Comparison of ENCODE assay signal across 16 mouse cellular contexts in the genomic region with DNA sequence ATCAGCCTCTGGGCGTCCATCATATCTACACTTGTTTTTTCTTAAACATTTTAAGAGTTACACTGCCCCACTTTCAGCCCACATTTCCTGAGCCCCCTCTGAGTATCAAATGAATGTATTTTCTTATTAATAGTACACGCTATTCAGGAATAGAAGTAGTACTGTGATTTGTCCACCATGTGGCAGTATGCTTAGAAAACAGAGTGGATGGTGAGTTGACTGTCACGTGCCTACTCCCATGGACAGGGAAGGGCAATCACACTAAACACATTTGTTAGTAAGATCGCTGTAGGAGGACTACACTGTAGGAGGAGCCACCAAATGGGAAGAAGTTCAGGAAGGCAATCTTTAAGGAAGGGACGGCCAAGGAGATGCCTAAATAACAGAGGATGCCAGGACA. TPM values are rescaled to one million over a fixed set of nuclear protein-coding genes. Genes with fewer than 3 reads are reported as not detected.
DNase-seq lines count a peak whose midpoint lies in the region; ATAC-seq and TF ChIP-seq lines count a peak whose summit lies in the region.
"Had no signal": no experiment of that assay in that cellular context is flagged by ENCODE, and none has a peak within 500 bp of the region (broad histone marks: within the 10 kb centered on the region; RNA-seq: fewer than 3 reads in every experiment).

No protein-coding gene starts in this region.

- no peak overlapping the region for H3K4me2 ChIP-seq in forebrain, embryonic 14.5 days (ENCODE audit: low read length)
- no peak overlapping the region for H3K4me2 ChIP-seq in liver, embryonic 14.5 days (ENCODE audit: low read depth)
- no peak overlapping the region for H3K4me2 ChIP-seq in midbrain, embryonic 16.5 days (ENCODE audit: low read length)
- H3K4me2 ChIP-seq: forebrain, embryonic 13.5 days; hindbrain, embryonic 15.5 days; midbrain, embryonic 12.5 days; neural tube, embryonic 15.5 days had no signal

- WGBS in forebrain, embryonic 14.5 days, result 44% methylated on average over 5 of the region's 5 CpGs
- WGBS in forebrain, embryonic 10.5 days, result 50% methylated on average over 5 of the region's 5 CpGs
- 27% methylated on average over 5 of the region's 5 CpGs for WGBS in liver, embryonic 14.5 days (ENCODE audit: insufficient replicate concordance)
- WGBS in midbrain, embryonic 16.5 days, result 46% methylated on average over 5 of the region's 5 CpGs

- peak; percentile 24 for TF ChIP-seq CTCF in liver, embryonic 14.5 days (IDR thresholded peaks at IDR 0.05; ENCODE audit: low read depth)

- no peaks in the 10 kb centered on the region for H3K27me3 ChIP-seq in forebrain, embryonic 14.5 days (replicated peaks; ENCODE audit: control insufficient read depth, insufficient read depth, low read length)
- H3K27me3 ChIP-seq in forebrain, embryonic 10.5 days (ENCODE audit: poor library complexity, severe bottlenecking), result no peaks in the 10 kb centered on the region
- no peaks in the 10 kb centered on the region for H3K27me3 ChIP-seq in liver, embryonic 14.5 days (ENCODE audit: control insufficient read depth, insufficient read depth, low read length)
- H3K27me3 ChIP-seq in midbrain, embryonic 16.5 days (ENCODE audit: control insufficient read depth, insufficient read depth, low read depth, low read length), result no peaks in the 10 kb centered on the region
- H3K27me3 ChIP-seq: forebrain, embryonic 13.5 days; hindbrain, embryonic 15.5 days; midbrain, embryonic 12.5 days; neural tube, embryonic 15.5 days had no signal

- H3K4me3 ChIP-seq in forebrain, embryonic 14.5 days (ENCODE audit: low read depth, low read length), result no peak overlapping the region
- no peak overlapping the region for H3K4me3 ChIP-seq in forebrain, embryonic 10.5 days
- H3K4me3 ChIP-seq in liver, embryonic 14.5 days (ENCODE audit: insufficient read depth in 1 of 2, low read depth in 2 of 2, low read length in 2 of 2), result no peak overlapping the region
- no peak overlapping the region for H3K4me3 ChIP-seq in midbrain, embryonic 16.5 days (ENCODE audit: low read depth, low read length)
- H3K4me3 ChIP-seq: forebrain, embryonic 13.5 days; hindbrain, embryonic 15.5 days; midbrain, embryonic 12.5 days; neural tube, embryonic 15.5 days had no signal

- no peaks in the 10 kb centered on the region for H3K36me3 ChIP-seq in forebrain, embryonic 14.5 days (ENCODE audit: control insufficient read depth, insufficient read depth, low read length)
- no peaks in the 10 kb centered on the region for H3K36me3 ChIP-seq in forebrain, embryonic 10.5 days (replicated peaks)
- no peaks in the 10 kb centered on the region for H3K36me3 ChIP-seq in liver, embryonic 14.5 days (replicated peaks; ENCODE audit: control insufficient read depth, insufficient read depth, low read depth)
- no peaks in the 10 kb centered on the region for H3K36me3 ChIP-seq in midbrain, embryonic 16.5 days (ENCODE audit: control insufficient read depth, insufficient read depth, low read length)
- H3K36me3 ChIP-seq: hindbrain, embryonic 15.5 days; midbrain, embryonic 12.5 days; neural tube, embryonic 15.5 days had no signal

- no peak for ATAC-seq in forebrain, embryonic 14.5 days
- no peak for ATAC-seq in liver, embryonic 14.5 days (ENCODE audit: insufficient read depth)
- peak; percentile 60 to 67 for ATAC-seq in hematopoietic stem cell, adult 5-6 weeks (replicated peaks in 1 of 2; ENCODE audit: insufficient read depth in 1 of 2, low FRiP score in 2 of 2, low TSS enrichment in 1 of 2, low read depth in 1 of 2, poor library complexity in 2 of 2, severe bottlenecking in 2 of 2)
- ATAC-seq in midbrain, embryonic 16.5 days, result no peak
- ATAC-seq: forebrain, embryonic 13.5 days had no signal

- H3K4me1 ChIP-seq in forebrain, embryonic 14.5 days (ENCODE audit: control insufficient read depth, insufficient read depth, low read length), result no peaks in the 10 kb centered on the region
- H3K4me1 ChIP-seq in forebrain, embryonic 10.5 days, result 0 out of 2 replicates have a peak, but pooled peaks cover 3% of the 10 kb centered on the region
- no peaks in the 10 kb centered on the region for H3K4me1 ChIP-seq in liver, embryonic 14.5 days (replicated peaks; ENCODE audit: control insufficient read depth in 2 of 2, insufficient read depth in 2 of 2, low read length in 1 of 2)
- H3K4me1 ChIP-seq in midbrain, embryonic 16.5 days (ENCODE audit: control insufficient read depth, insufficient read depth, low read length), result no peaks in the 10 kb centered on the region
- H3K4me1 ChIP-seq: forebrain, embryonic 13.5 days; hindbrain, embryonic 15.5 days; midbrain, embryonic 12.5 days; neural tube, embryonic 15.5 days had no signal

- no peak overlapping the region for H3K27ac ChIP-seq in forebrain, embryonic 14.5 days (ENCODE audit: low read depth, low read length)
- no peak overlapping the region for H3K27ac ChIP-seq in forebrain, embryonic 10.5 days
- H3K27ac ChIP-seq in liver, embryonic 14.5 days, result no peak overlapping the region
- H3K27ac ChIP-seq in midbrain, embryonic 16.5 days (ENCODE audit: low read length), result no peak overlapping the region
- H3K27ac ChIP-seq: forebrain, embryonic 13.5 days; hindbrain, embryonic 15.5 days; midbrain, embryonic 12.5 days; neural tube, embryonic 15.5 days had no signal

- H3K9me3 ChIP-seq in forebrain, embryonic 14.5 days (replicated peaks; ENCODE audit: control insufficient read depth, low read length), result no peaks in the 10 kb centered on the region
- no peaks in the 10 kb centered on the region for H3K9me3 ChIP-seq in forebrain, embryonic 10.5 days
- H3K9me3 ChIP-seq in liver, embryonic 14.5 days (ENCODE audit: control insufficient read depth, low read length), result no peaks in the 10 kb centered on the region
- H3K9me3 ChIP-seq in midbrain, embryonic 16.5 days (replicated peaks; ENCODE audit: control insufficient read depth, low read length, poor library complexity, severe bottlenecking), result no peaks in the 10 kb centered on the region
- H3K9me3 ChIP-seq: forebrain, embryonic 13.5 days; hindbrain, embryonic 15.5 days; midbrain, embryonic 12.5 days; neural tube, embryonic 15.5 days had no signal

- H3K9ac ChIP-seq in forebrain, embryonic 14.5 days (ENCODE audit: low read length), result no peak overlapping the region
- no peak overlapping the region for H3K9ac ChIP-seq in liver, embryonic 14.5 days (replicated peaks)
- H3K9ac ChIP-seq in midbrain, embryonic 16.5 days (ENCODE audit: low read depth, low read length), result no peak overlapping the region
- H3K9ac ChIP-seq: forebrain, embryonic 13.5 days; hindbrain, embryonic 15.5 days; midbrain, embryonic 12.5 days; neural tube, embryonic 15.5 days had no signal

- TF ChIP-seq EP300 in liver, embryonic 14.5 days (IDR thresholded peaks at IDR 0.05; ENCODE audit: low read depth), result no peak

- peak; percentile 17 for DNase-seq in forebrain, embryonic 14.5 days (ENCODE audit: low spot score)
- no peak for DNase-seq in forebrain, embryonic 10.5 days (ENCODE audit: extremely low spot score, low spot score)
- no peak for DNase-seq in liver, embryonic 14.5 days (ENCODE audit: low read depth in 3 of 3, low spot score in 3 of 3)
- DNase-seq in liver, result no peak
- DNase-seq in ES-CJ7 (ENCODE audit: low read depth, low spot score), result peak; percentile 70
- no peak for DNase-seq in urinary bladder, postnatal 10 days (ENCODE audit: low spot score)

RNA-seq across cellular contexts. Expression of a gene that starts 3.1 kb away (rescaled TPM):
- 0.28 and 0.48 TPM in 2 replicates for polyA plus RNA-seq in forebrain, embryonic 14.5 days (2014; fragmentation: Nextera tagmentation; extraction: Ambion mirVana)
- polyA plus RNA-seq in forebrain, embryonic 10.5 days (2016; fragmentation: Nextera tagmentation; extraction: Ambion mirVana), result not detected in 2 replicates
- 0.17 and 0.21 TPM in 2 replicates for polyA plus RNA-seq in liver, embryonic 14.5 days (2012; rRNA removed)
- 0.19 and 0.33 TPM in 2 replicates for polyA plus RNA-seq in liver, embryonic 14.5 days (2014; fragmentation: Nextera tagmentation; extraction: Ambion mirVana)
- total RNA-seq in hematopoietic stem cell, adult 5-6 weeks (2017), result not detected in 2 replicates
- polyA plus RNA-seq in midbrain, embryonic 16.5 days (2015; fragmentation: Nextera tagmentation; extraction: Ambion mirVana), result 0.88 and 1.0 TPM in 2 replicates
- total RNA-seq: adrenal gland, adult 18-20 months had no signal
- polyA plus RNA-seq: forebrain, embryonic 13.5 days; gonadal fat pad, adult 2 months; midbrain, embryonic 12.5 days; neural tube, embryonic 15.5 days had no signal

RNA-seq across cellular contexts. Expression of a gene that starts 25.1 kb away (rescaled TPM):
- not detected in 2 replicates for polyA plus RNA-seq in forebrain, embryonic 14.5 days (2014; fragmentation: Nextera tagmentation; extraction: Ambion mirVana)
- not detected in 2 replicates for polyA plus RNA-seq in forebrain, embryonic 10.5 days (2016; fragmentation: Nextera tagmentation; extraction: Ambion mirVana)
- polyA plus RNA-seq in liver, embryonic 14.5 days (2012; rRNA removed), result 0.04 TPM in 1 of 2 replicates, not detected in the other
- not detected in 2 replicates for polyA plus RNA-seq in liver, embryonic 14.5 days (2014; fragmentation: Nextera tagmentation; extraction: Ambion mirVana)
- not detected in 2 replicates for total RNA-seq in hematopoietic stem cell, adult 5-6 weeks (2017)
- not detected in 2 replicates for polyA plus RNA-seq in midbrain, embryonic 16.5 days (2015; fragmentation: Nextera tagmentation; extraction: Ambion mirVana)
- total RNA-seq: adrenal gland, adult 18-20 months; layer of hippocampus, adult 8-10 months had no signal
- polyA plus RNA-seq: forebrain, embryonic 13.5 days; gonadal fat pad, adult 2 months; hindbrain, embryonic 15.5 days; limb, embryonic 14.5 days; midbrain, embryonic 12.5 days; neural tube, embryonic 15.5 days had no signal

RNA-seq across cellular contexts. Expression of a gene that starts 36.1 kb away (rescaled TPM):
- 0.22 and 0.51 TPM in 2 replicates for polyA plus RNA-seq in forebrain, embryonic 14.5 days (2014; fragmentation: Nextera tagmentation; extraction: Ambion mirVana)
- polyA plus RNA-seq in forebrain, embryonic 10.5 days (2016; fragmentation: Nextera tagmentation; extraction: Ambion mirVana), result 0.18 and 0.33 TPM in 2 replicates
- polyA plus RNA-seq in liver, embryonic 14.5 days (2012; rRNA removed), result not detected in 2 replicates
- polyA plus RNA-seq in liver, embryonic 14.5 days (2014; fragmentation: Nextera tagmentation; extraction: Ambion mirVana), result not detected in 2 replicates
- total RNA-seq in hematopoietic stem cell, adult 5-6 weeks (2017), result 2.9 and 3.3 TPM in 2 replicates
- polyA plus RNA-seq in midbrain, embryonic 16.5 days (2015; fragmentation: Nextera tagmentation; extraction: Ambion mirVana), result 0.25 and 0.36 TPM in 2 replicates
- total RNA-seq: adrenal gland, adult 18-20 months; layer of hippocampus, adult 8-10 months had no signal
- polyA plus RNA-seq: forebrain, embryonic 13.5 days; midbrain, embryonic 12.5 days had no signal

RNA-seq across cellular contexts. Expression of a gene that starts 44.8 kb away (rescaled TPM):
- polyA plus RNA-seq in forebrain, embryonic 14.5 days (2014; fragmentation: Nextera tagmentation; extraction: Ambion mirVana), result not detected in 2 replicates
- polyA plus RNA-seq in forebrain, embryonic 10.5 days (2016; fragmentation: Nextera tagmentation; extraction: Ambion mirVana), result not detected in 2 replicates
- 0.06 TPM in 1 of 2 replicates, not detected in the other for polyA plus RNA-seq in liver, embryonic 14.5 days (2012; rRNA removed)
- polyA plus RNA-seq in liver, embryonic 14.5 days (2014; fragmentation: Nextera tagmentation; extraction: Ambion mirVana), result 0.14 TPM in 1 of 2 replicates, not detected in the other
- not detected in 2 replicates for total RNA-seq in hematopoietic stem cell, adult 5-6 weeks (2017)
- polyA plus RNA-seq in midbrain, embryonic 16.5 days (2015; fragmentation: Nextera tagmentation; extraction: Ambion mirVana), result not detected in 2 replicates
- total RNA-seq: layer of hippocampus, adult 8-10 months had no signal
- polyA plus RNA-seq: forebrain, embryonic 13.5 days; gonadal fat pad, adult 2 months; midbrain, embryonic 12.5 days; neural tube, embryonic 15.5 days had no signal

RNA-seq across cellular contexts. Expression of a gene that starts 57.3 kb away (rescaled TPM):
- not detected in 2 replicates for polyA plus RNA-seq in forebrain, embryonic 14.5 days (2014; fragmentation: Nextera tagmentation; extraction: Ambion mirVana)
- not detected in 2 replicates for polyA plus RNA-seq in forebrain, embryonic 10.5 days (2016; fragmentation: Nextera tagmentation; extraction: Ambion mirVana)
- not detected in 2 replicates for polyA plus RNA-seq in liver, embryonic 14.5 days (2012; rRNA removed)
- polyA plus RNA-seq in liver, embryonic 14.5 days (2014; fragmentation: Nextera tagmentation; extraction: Ambion mirVana), result not detected in 2 replicates
- total RNA-seq in hematopoietic stem cell, adult 5-6 weeks (2017), result not detected in 2 replicates
- not detected in 2 replicates for polyA plus RNA-seq in midbrain, embryonic 16.5 days (2015; fragmentation: Nextera tagmentation; extraction: Ambion mirVana)
- total RNA-seq: adrenal gland, adult 18-20 months; layer of hippocampus, adult 8-10 months had no signal
- polyA plus RNA-seq: forebrain, embryonic 13.5 days; hindbrain, embryonic 15.5 days; limb, embryonic 14.5 days; midbrain, embryonic 12.5 days; neural tube, embryonic 15.5 days had no signal

Comparison
In these comparisons a context has a peak if more than half of its experiments do, and no peak if none do; other contexts are left out.
1. DNase-seq: peak in forebrain, embryonic 14.5 days (single experiment) and ES-CJ7 (single experiment); none in forebrain, embryonic 10.5 days (single experiment), liver, embryonic 14.5 days (0 of 3), liver (single experiment) and urinary bladder, postnatal 10 days (single experiment).
2. ATAC-seq: peak in hematopoietic stem cell, adult 5-6 weeks (2 of 2); none in forebrain, embryonic 14.5 days (single experiment), liver, embryonic 14.5 days (single experiment) and midbrain, embryonic 16.5 days (single experiment).